Mouse (Mus musculus) megakaryocyte, embryonic 14.5 days (primary cell): ENCODE measurements around the gene Aloxe3.

Source experiments
- FLI1 ChIP-seq: IDR thresholded peaks from 2 replicates; pipeline ENCODE4 v1.6.1; 2012; ENCODE audit warnings: low read length, inconsistent platforms, mixed read lengths
- GATA1 ChIP-seq: IDR thresholded peaks from 3 replicates; pipeline ENCODE4 v1.6.1; 2012; ENCODE audit warnings: mixed read lengths, low read length, inconsistent platforms, borderline replicate concordance

DNA sequence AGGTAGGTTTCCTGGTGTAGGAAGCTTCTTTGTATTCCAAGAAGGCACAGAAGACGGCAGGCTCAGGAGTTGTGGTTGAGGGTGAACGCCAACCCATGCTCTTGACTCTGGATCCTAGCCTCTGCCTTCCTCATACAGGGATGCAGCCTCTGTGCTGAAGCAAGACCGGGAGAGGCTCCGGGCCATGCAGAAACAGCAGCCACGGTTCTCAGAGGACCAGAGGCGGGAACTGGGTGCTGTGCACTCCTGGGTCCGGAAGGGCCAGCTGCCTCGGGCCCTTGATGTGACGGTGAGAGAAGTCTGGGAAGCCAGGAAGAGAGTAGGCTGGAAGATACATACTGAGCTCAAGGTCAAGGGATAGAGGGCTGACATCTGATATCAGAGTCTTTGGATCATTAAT, 17.5 kb upstream of the Aloxe3 start:
- TF ChIP-seq GATA1 (no peak), FLI1 (no peak)
